ENCODE assay signal across 11 mouse cellular contexts in the genomic region with DNA sequence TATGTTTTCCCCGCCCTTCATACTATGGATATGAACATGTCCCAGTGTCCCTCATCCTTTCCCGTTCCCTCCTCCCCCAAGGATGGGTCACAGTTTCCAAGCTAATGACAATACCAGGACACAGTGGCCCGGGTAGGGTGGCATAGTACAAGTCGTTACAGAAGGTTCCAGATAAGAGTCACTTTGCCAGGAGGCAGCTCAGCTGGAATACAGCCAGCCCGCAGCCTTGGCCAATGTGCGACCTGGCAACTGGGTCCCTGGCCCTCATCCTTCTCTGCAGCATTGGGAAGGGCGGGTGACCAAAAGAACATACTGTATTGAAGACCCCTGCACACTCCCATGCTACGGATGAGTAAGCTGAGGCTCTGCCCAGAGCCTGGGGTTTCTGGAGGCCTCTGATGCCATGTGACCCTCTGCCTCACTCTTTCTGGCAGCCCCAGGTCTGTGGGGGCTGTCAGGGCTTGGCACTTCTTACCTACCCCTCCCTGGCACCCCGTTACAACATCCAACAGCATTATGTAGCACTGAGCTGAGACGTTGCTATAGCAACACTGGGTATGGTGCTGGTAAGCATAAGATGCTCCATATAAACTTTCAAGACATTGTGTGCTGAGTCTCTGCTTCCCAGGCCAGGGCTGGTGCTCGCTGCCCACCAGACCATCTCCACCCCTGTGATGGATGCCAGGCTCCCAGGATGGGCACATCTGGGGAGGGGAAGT.
DNase-seq lines count a peak whose midpoint lies in the region; ATAC-seq and TF ChIP-seq lines count a peak whose summit lies in the region.
"Had no signal": no experiment of that assay in that cellular context is flagged by ENCODE, and none has a peak within 500 bp of the region (broad histone marks: within the 10 kb centered on the region; RNA-seq: fewer than 3 reads in every experiment).

No protein-coding gene starts in this region.

- no peak for TF ChIP-seq EP300 in liver, postnatal 0 days (IDR thresholded peaks at IDR 0.05; ENCODE audit: low read depth)

- no peak for TF ChIP-seq CTCF in liver, postnatal 0 days (IDR thresholded peaks at IDR 0.05; ENCODE audit: low read depth)
- TF ChIP-seq CTCF in small intestine, adult 2 months (IDR thresholded peaks at IDR 0.05; ENCODE audit: extremely low read depth, insufficient read length, insufficient replicate concordance, low read depth, low read length): no peak

- no peak overlapping the region for H3K4me3 ChIP-seq in liver, postnatal 0 days (ENCODE audit: low read depth, low read length)
- H3K4me3 ChIP-seq in forebrain, embryonic 14.5 days (ENCODE audit: low read depth, low read length): no peak overlapping the region
- no peak overlapping the region for H3K4me3 ChIP-seq in small intestine, adult 2 months (ENCODE audit: low read depth, low read length)
- H3K4me3 ChIP-seq: limb, embryonic 12.5 days had no signal

- no peaks in the 10 kb centered on the region for H3K9me3 ChIP-seq in liver, postnatal 0 days (ENCODE audit: low read length)
- no peaks in the 10 kb centered on the region for H3K9me3 ChIP-seq in forebrain, embryonic 14.5 days (replicated peaks; ENCODE audit: control insufficient read depth, low read length)
- H3K9me3 ChIP-seq: limb, embryonic 12.5 days had no signal

- no peak overlapping the region for H3K9ac ChIP-seq in liver, postnatal 0 days (replicated peaks)
- no peak overlapping the region for H3K9ac ChIP-seq in forebrain, embryonic 14.5 days (ENCODE audit: low read length)
- H3K9ac ChIP-seq: limb, embryonic 12.5 days had no signal

- no peak for TF ChIP-seq POLR2A in small intestine, adult 2 months (IDR thresholded peaks at IDR 0.05; ENCODE audit: low read depth, low read length)

- H3K4me2 ChIP-seq in liver, postnatal 0 days (ENCODE audit: low read depth, low read length): 0 out of 2 replicates have a peak overlapping the region, but pooled peaks have one; percentile 9
- no peak overlapping the region for H3K4me2 ChIP-seq in forebrain, embryonic 14.5 days (ENCODE audit: low read length)
- H3K4me2 ChIP-seq: limb, embryonic 12.5 days had no signal

- DNase-seq in cerebellum, postnatal 14 days: peak; percentile 74 to 79
- no peak for DNase-seq in cerebellum, postnatal 36 days
- DNase-seq in liver, postnatal 0 days: peak; percentile 44
- DNase-seq in liver: no peak
- peak; percentile 64 for DNase-seq in forebrain, embryonic 14.5 days (ENCODE audit: low spot score)
- no peak for DNase-seq in c-Kit-positive CD71-positive TER-119-positive erythroid progenitor cells, embryonic 14.5 days (ENCODE audit: low spot score)
- DNase-seq in thymus, adult 18-20 months: no peak
- DNase-seq: gastrocnemius, postnatal 14 days had no signal

- H3K36me3 ChIP-seq in liver, postnatal 0 days (replicated peaks; ENCODE audit: insufficient read depth, low read length): no peaks in the 10 kb centered on the region
- H3K36me3 ChIP-seq in forebrain, embryonic 14.5 days (ENCODE audit: control insufficient read depth, insufficient read depth, low read length): no peaks in the 10 kb centered on the region
- no peaks in the 10 kb centered on the region for H3K36me3 ChIP-seq in small intestine, adult 2 months (ENCODE audit: control insufficient read depth, insufficient read depth, low read length)
- H3K36me3 ChIP-seq: limb, embryonic 12.5 days had no signal

- no peak overlapping the region for H3K27ac ChIP-seq in liver, postnatal 0 days (ENCODE audit: low read depth)
- H3K27ac ChIP-seq in forebrain, embryonic 14.5 days (ENCODE audit: low read depth, low read length): no peak overlapping the region
- peak overlapping the region; percentile 64 for H3K27ac ChIP-seq in small intestine, adult 2 months (ENCODE audit: insufficient read depth, low read depth, low read length)
- H3K27ac ChIP-seq: limb, embryonic 12.5 days; macrophage had no signal

- 73% methylated on average over 11 of the region's 11 CpGs for WGBS in liver, postnatal 0 days (ENCODE audit: insufficient replicate concordance)
- WGBS in forebrain, embryonic 14.5 days: 78% methylated on average over 11 of the region's 11 CpGs
- WGBS in small intestine, adult 2 months: 65% methylated on average over 11 of the region's 11 CpGs

- ATAC-seq in liver, postnatal 0 days: no peak
- peak; percentile 35; the same call in 1 of the 2 replicates for ATAC-seq in forebrain, embryonic 14.5 days

- peaks cover 29% of the 10 kb centered on the region for H3K4me1 ChIP-seq in liver, postnatal 0 days (ENCODE audit: insufficient read depth)
- peaks cover 5% of the 10 kb centered on the region; the same call in 1 of the 2 replicates for H3K4me1 ChIP-seq in forebrain, embryonic 14.5 days (ENCODE audit: control insufficient read depth, insufficient read depth, low read length)
- peaks cover 23% of the 10 kb centered on the region for H3K4me1 ChIP-seq in small intestine, adult 2 months (ENCODE audit: control insufficient read depth, insufficient read depth, insufficient read length, low read length)

- no peaks in the 10 kb centered on the region for H3K27me3 ChIP-seq in liver, postnatal 0 days (ENCODE audit: insufficient read depth, low read length)
- H3K27me3 ChIP-seq in forebrain, embryonic 14.5 days (replicated peaks; ENCODE audit: control insufficient read depth, insufficient read depth, low read length): no peaks in the 10 kb centered on the region
- no peaks in the 10 kb centered on the region for H3K27me3 ChIP-seq in small intestine, adult 2 months (ENCODE audit: control insufficient read depth, insufficient read depth, low read length)
- H3K27me3 ChIP-seq: limb, embryonic 12.5 days had no signal

Comparison
In these comparisons a context has a peak if more than half of its experiments do, and no peak if none do; other contexts are left out.
1. DNase-seq: peak in cerebellum, postnatal 14 days (2 of 2), liver, postnatal 0 days (single experiment) and forebrain, embryonic 14.5 days (single experiment); none in cerebellum, postnatal 36 days (0 of 2), liver (single experiment), c-Kit-positive CD71-positive TER-119-positive erythroid progenitor cells, embryonic 14.5 days (single experiment) and thymus, adult 18-20 months (0 of 2).